18 mouse cellular contexts compared by ENCODE assay signal in genomic region chr1:20986378-20987056, GRCm38 (mm10). TPM values are rescaled to one million over a fixed set of nuclear protein-coding genes. Genes with fewer than 3 reads are reported as not detected.
DNase-seq lines count a peak whose midpoint lies in the region; ATAC-seq and TF ChIP-seq lines count a peak whose summit lies in the region.
"Had no signal": no experiment of that assay in that cellular context is flagged by ENCODE, and none has a peak within 500 bp of the region (broad histone marks: within the 10 kb centered on the region; RNA-seq: fewer than 3 reads in every experiment).

No protein-coding gene starts in this region.

- no peak overlapping the region for H3K9ac ChIP-seq in hindbrain, embryonic 15.5 days
- H3K9ac ChIP-seq in hindbrain, postnatal 0 days (replicated peaks; ENCODE audit: low read length), result no peak overlapping the region
- H3K9ac ChIP-seq in forebrain, embryonic 16.5 days (replicated peaks; ENCODE audit: low read depth, low read length), result no peak overlapping the region
- H3K9ac ChIP-seq: liver, embryonic 15.5 days had no signal

- no peak for TF ChIP-seq POLR2A in small intestine, adult 2 months (IDR thresholded peaks at IDR 0.05; ENCODE audit: low read depth, low read length)
- no peak for TF ChIP-seq POLR2A in lung, adult 2 months (IDR thresholded peaks at IDR 0.05; ENCODE audit: borderline replicate concordance, extremely low read depth, low read depth, low read length)

- H3K36me3 ChIP-seq in hindbrain, embryonic 15.5 days, result no peaks in the 10 kb centered on the region
- H3K36me3 ChIP-seq in hindbrain, postnatal 0 days (ENCODE audit: insufficient read depth, low read length), result no peaks in the 10 kb centered on the region
- H3K36me3 ChIP-seq in forebrain, embryonic 16.5 days (ENCODE audit: control insufficient read depth, insufficient read depth), result no peaks in the 10 kb centered on the region
- H3K36me3 ChIP-seq in small intestine, adult 2 months (ENCODE audit: control insufficient read depth, insufficient read depth, low read length), result no peaks in the 10 kb centered on the region
- H3K36me3 ChIP-seq: liver, embryonic 15.5 days had no signal

- no peaks in the 10 kb centered on the region for H3K27me3 ChIP-seq in hindbrain, embryonic 15.5 days
- no peaks in the 10 kb centered on the region for H3K27me3 ChIP-seq in hindbrain, postnatal 0 days (ENCODE audit: insufficient read depth, low read length)
- no peaks in the 10 kb centered on the region for H3K27me3 ChIP-seq in forebrain, embryonic 16.5 days (replicated peaks; ENCODE audit: control insufficient read depth, insufficient read depth, low read length)
- H3K27me3 ChIP-seq in small intestine, adult 2 months (ENCODE audit: control insufficient read depth, insufficient read depth, low read length), result no peaks in the 10 kb centered on the region
- H3K27me3 ChIP-seq: liver, embryonic 15.5 days had no signal

- TF ChIP-seq CTCF in hindbrain, postnatal 0 days (IDR thresholded peaks at IDR 0.05; ENCODE audit: low read depth), result no peak
- no peak for TF ChIP-seq CTCF in small intestine, adult 2 months (IDR thresholded peaks at IDR 0.05; ENCODE audit: extremely low read depth, insufficient read length, insufficient replicate concordance, low read depth, low read length)
- no peak for TF ChIP-seq CTCF in lung, adult 2 months (IDR thresholded peaks at IDR 0.05; ENCODE audit: insufficient read depth, low read length)

- H3K27ac ChIP-seq in hindbrain, embryonic 15.5 days (replicated peaks), result no peak overlapping the region
- H3K27ac ChIP-seq in hindbrain, postnatal 0 days, result no peak overlapping the region
- no peak overlapping the region for H3K27ac ChIP-seq in forebrain, embryonic 16.5 days (ENCODE audit: low read length)
- peak overlapping the region; percentile 53 for H3K27ac ChIP-seq in small intestine, adult 2 months (ENCODE audit: insufficient read depth, low read depth, low read length)
- H3K27ac ChIP-seq: liver, embryonic 15.5 days; macrophage had no signal

- ATAC-seq in hindbrain, embryonic 15.5 days (ENCODE audit: low FRiP score, low read depth), result 0 out of 2 replicates have a peak, but pooled peaks have one; percentile 27
- ATAC-seq in hindbrain, postnatal 0 days, result no peak
- ATAC-seq in activated CD4-positive, CD25-positive, alpha-beta regulatory T cell, adult 4 months, result peak; percentile 33
- 0 out of 2 replicates have a peak, but pooled peaks have one; percentile 31 for ATAC-seq in forebrain, embryonic 16.5 days
- ATAC-seq: CD4-positive, CD25-positive, alpha-beta regulatory T cell, adult 4 months had no signal

- H3K4me3 ChIP-seq in hindbrain, embryonic 15.5 days, result no peak overlapping the region
- H3K4me3 ChIP-seq in hindbrain, postnatal 0 days (ENCODE audit: low read length), result no peak overlapping the region
- H3K4me3 ChIP-seq in forebrain, embryonic 16.5 days (replicated peaks; ENCODE audit: low read length), result no peak overlapping the region
- H3K4me3 ChIP-seq in small intestine, adult 2 months (ENCODE audit: low read depth, low read length), result no peak overlapping the region
- H3K4me3 ChIP-seq in lung, adult 2 months (replicated peaks; ENCODE audit: extremely low read depth, low read depth, low read length), result no peak overlapping the region
- H3K4me3 ChIP-seq: erythroblast, embryonic 14.5 days; liver, embryonic 15.5 days had no signal

- DNase-seq in hindbrain, postnatal 0 days (ENCODE audit: low spot score), result no peak
- no peak for DNase-seq in adrenal gland, adult (ENCODE audit: inconsistent age in 2 of 2, low spot score in 1 of 2)
- DNase-seq in lung, adult 2 months, result no peak
- DNase-seq: cerebellum, adult 18-20 months; heart, postnatal 36 days; kidney, adult 11 months; kidney, postnatal 36 days; layer of hippocampus, postnatal 36 days; left cerebral cortex, postnatal 4 days; right cerebral cortex, postnatal 4 days had no signal

- H3K9me3 ChIP-seq in hindbrain, embryonic 15.5 days, result no peaks in the 10 kb centered on the region
- H3K9me3 ChIP-seq in hindbrain, postnatal 0 days (ENCODE audit: low read length), result no peaks in the 10 kb centered on the region
- H3K9me3 ChIP-seq in forebrain, embryonic 16.5 days (ENCODE audit: control insufficient read depth, low read length), result no peaks in the 10 kb centered on the region
- H3K9me3 ChIP-seq: liver, embryonic 15.5 days had no signal

- WGBS in hindbrain, embryonic 15.5 days, result 60% methylated on average over 10 of the region's 10 CpGs
- 60% methylated on average over 10 of the region's 10 CpGs for WGBS in hindbrain, postnatal 0 days
- 72% methylated on average over 10 of the region's 10 CpGs for WGBS in forebrain, embryonic 16.5 days
- 61% methylated on average over 10 of the region's 10 CpGs for WGBS in small intestine, adult 2 months
- 65% methylated on average over 10 of the region's 10 CpGs for WGBS in lung, adult 2 months

- H3K4me2 ChIP-seq in hindbrain, embryonic 15.5 days, result no peak overlapping the region
- no peak overlapping the region for H3K4me2 ChIP-seq in hindbrain, postnatal 0 days (ENCODE audit: low read depth, low read length)
- H3K4me2 ChIP-seq in forebrain, embryonic 16.5 days (ENCODE audit: low read length), result no peak overlapping the region
- H3K4me2 ChIP-seq: liver, embryonic 15.5 days had no signal

- no peaks in the 10 kb centered on the region for H3K4me1 ChIP-seq in hindbrain, embryonic 15.5 days (replicated peaks)
- H3K4me1 ChIP-seq in hindbrain, postnatal 0 days (ENCODE audit: insufficient read depth, low read length), result no peaks in the 10 kb centered on the region
- H3K4me1 ChIP-seq in forebrain, embryonic 16.5 days (replicated peaks; ENCODE audit: control insufficient read depth, insufficient read depth, low read length), result no peaks in the 10 kb centered on the region
- no peaks in the 10 kb centered on the region for H3K4me1 ChIP-seq in small intestine, adult 2 months (ENCODE audit: control insufficient read depth, insufficient read depth, insufficient read length, low read length)
- no peaks in the 10 kb centered on the region for H3K4me1 ChIP-seq in lung, adult 2 months (ENCODE audit: control insufficient read depth, insufficient read depth, low read length)
- H3K4me1 ChIP-seq: liver, embryonic 15.5 days had no signal

RNA-seq across cellular contexts. Expression of gene Efhc1, which starts 35.1 kb away (rescaled TPM):
- 2.9 and 3.6 TPM in 2 replicates for polyA plus RNA-seq in hindbrain, embryonic 15.5 days (2015; fragmentation: Nextera tagmentation; extraction: Ambion mirVana)
- 2.7 and 8.1 TPM in 2 replicates for total RNA-seq in hindbrain, postnatal 0 days (2014; rRNA removed)
- polyA plus RNA-seq in hindbrain, postnatal 0 days (2015; fragmentation: Nextera tagmentation; extraction: Ambion mirVana), result 3.4 and 3.9 TPM in 2 replicates
- 1 to 10 TPM in 1 of 2 experiments, under 1 TPM in 1; 0.65 to 1.3 TPM for polyA plus RNA-seq in activated CD4-positive, CD25-positive, alpha-beta regulatory T cell, adult 4 months (2017; shearing (Covaris generic))
- 2.0 and 2.3 TPM in 2 replicates for polyA plus RNA-seq in forebrain, embryonic 16.5 days (2015; fragmentation: Nextera tagmentation; extraction: Ambion mirVana)
- 0.32 and 0.50 TPM in 2 replicates for polyA plus RNA-seq in small intestine, adult 2 months (2012; rRNA removed)
- 10.4 and 14.9 TPM in 2 replicates for polyA plus RNA-seq in lung, adult 2 months (2012; rRNA removed)
- polyA plus RNA-seq: erythroblast, embryonic 14.5 days had no signal
